Mouse (Mus musculus) retina, postnatal 7 days (tissue): ENCODE data around the gene Cenpp.

Experiments used
- DNase-seq: peaks from one replicate; pipeline ENCODE4 v3.0.0-alpha.2; 2012; ENCODE audit warnings: low read depth, low spot score

Gene Cenpp

GRCm38 (mm10) chr13:49461458-49462132, 191.0 kb downstream of the Cenpp start:
- DNase-seq: no peak

- no peak for DNase-seq
Measured at GRCm38 (mm10) chr13:49460692-49461414, 191.7 kb downstream of the Cenpp start.

GRCm38 (mm10) chr13:49460276-49460675, 192.3 kb downstream of the Cenpp start:
- no peak for DNase-seq

- peak; percentile 66 for DNase-seq
Measured at GRCm38 (mm10) chr13:49449318-49449749, 203.3 kb downstream of the Cenpp start.

GRCm38 (mm10) chr13:49444451-49444850, 208.1 kb downstream of the Cenpp start:
- no peak for DNase-seq

GRCm38 (mm10) chr13:49436170-49436569, 216.4 kb downstream of the Cenpp start:
- no peak for DNase-seq

- DNase-seq: no peak
Measured at GRCm38 (mm10) chr13:49435745-49436144, 216.8 kb downstream of the Cenpp start.

GRCm38 (mm10) chr13:49433268-49434029, 219.1 kb downstream of the Cenpp start:
- DNase-seq: no peak

GRCm38 (mm10) chr13:49430529-49430928, 222.1 kb downstream of the Cenpp start:
- DNase-seq: no peak

GRCm38 (mm10) chr13:49428042-49428675, 224.4 kb downstream of the Cenpp start:
- no peak for DNase-seq

GRCm38 (mm10) chr13:49426736-49427135, 225.8 kb downstream of the Cenpp start:
- no peak for DNase-seq

- no peak for DNase-seq
Measured at GRCm38 (mm10) chr13:49421959-49422358, 230.6 kb downstream of the Cenpp start.

GRCm38 (mm10) chr13:49421606-49421917, 231.0 kb downstream of the Cenpp start:
- no peak for DNase-seq

- DNase-seq: peak; percentile 96
Measured at GRCm38 (mm10) chr13:49420754-49421605, 231.6 kb downstream of the Cenpp start, which contains the start of gene Ippk. Ippk (plus strand) TSS chr13:49421249.
